Mouse (Mus musculus) monocyte, adult 5-6 weeks (primary cell): Measurements from ENCODE around the gene Cdk7. TPM values are rescaled to one million over a fixed set of nuclear protein-coding genes. Genes with fewer than 3 reads are reported as not detected.
"Not testable (repeated sequence)": the region's sequence is repeated elsewhere in the genome, so short reads cannot be mapped to it uniquely, and the experiment has no call there.

Experiments used
- ATAC-seq: fragments of 153-309, 156-312 bp; replicated peaks from 2 replicates; pipeline ENCODE4 v1.8.0; 2017; ENCODE audit warnings: mild to moderate bottlenecking; ENCODE audit not compliant: low TSS enrichment, insufficient number of reproducible peaks, severe bottlenecking, poor library complexity, low FRiP score
- total RNA-seq: library from RNA; stranded (forward); fragments of 200-1000, 200-491, 200-594 nt; gene quantifications from 3 replicates; pipeline ENCODE4 v1.2.3, GENCODE M21; 2017

The Cdk7 gene
- 21.2 to 49.2 TPM (median 26.1 TPM) in 3 replicates for total RNA-seq

- peak; percentile 100 for ATAC-seq
These were observed at the start of gene Cdk7 for GRCm38 (mm10) chr13:100730861-100731176. Cdk7 (minus strand) TSS chr13:100730939.

GRCm38 (mm10) chr13:100777491-100777890 is 46.8 kb upstream of the Cdk7 start:
- no peak for ATAC-seq

- no peak for ATAC-seq
These were observed 46.0 kb upstream of the Cdk7 start for GRCm38 (mm10) chr13:100776710-100777109.

GRCm38 (mm10) chr13:100776056-100776419 is 45.3 kb upstream of the Cdk7 start:
- ATAC-seq = no peak

- ATAC-seq = peak; percentile 96
These were observed 44.7 kb upstream of the Cdk7 start, which contains the start of gene Cenph for GRCm38 (mm10) chr13:100775252-100776055. Cenph (minus strand) TSS chr13:100775899.

- no peak for ATAC-seq
These were observed 44.0 kb upstream of the Cdk7 start for GRCm38 (mm10) chr13:100774704-100775103.

GRCm38 (mm10) chr13:100755329-100755728 is 24.6 kb upstream of the Cdk7 start:
- no peak for ATAC-seq

GRCm38 (mm10) chr13:100754186-100754585 is 23.4 kb upstream of the Cdk7 start:
- ATAC-seq = no peak

GRCm38 (mm10) chr13:100753011-100753410 is 22.3 kb upstream of the Cdk7 start:
- ATAC-seq = no peak

- ATAC-seq = no peak
These were observed 21.8 kb upstream of the Cdk7 start for GRCm38 (mm10) chr13:100752529-100752928.

GRCm38 (mm10) chr13:100751402-100751801 is 20.7 kb upstream of the Cdk7 start:
- no peak for ATAC-seq

GRCm38 (mm10) chr13:100750799-100751198 is 20.1 kb upstream of the Cdk7 start:
- ATAC-seq = no peak

- ATAC-seq = no peak
These were observed 17.9 kb upstream of the Cdk7 start for GRCm38 (mm10) chr13:100748638-100749037.

GRCm38 (mm10) chr13:100746090-100746489 is 15.4 kb upstream of the Cdk7 start:
- ATAC-seq = no peak

GRCm38 (mm10) chr13:100744036-100744744 is 13.5 kb upstream of the Cdk7 start, which contains the start of gene Mrps36:
Mrps36 (minus strand) TSS chr13:100744659.
- peak; percentile 94 for ATAC-seq

GRCm38 (mm10) chr13:100743346-100744035 is 12.8 kb upstream of the Cdk7 start:
- ATAC-seq = no peak

GRCm38 (mm10) chr13:100742831-100743230 is 12.1 kb upstream of the Cdk7 start:
- ATAC-seq = no peak

- ATAC-seq = no peak
These were observed 2.0 kb upstream of the Cdk7 start for GRCm38 (mm10) chr13:100732756-100733155.

- ATAC-seq = not testable (repeated sequence)
These were observed 815 bp upstream of the Cdk7 start for GRCm38 (mm10) chr13:100731462-100732046.
